Mouse (Mus musculus): Measurements from ENCODE around the gene Mapt. TPM values are rescaled to one million over a fixed set of nuclear protein-coding genes. Genes with fewer than 3 reads are reported as not detected.

Gene Mapt
- polyA plus RNA-seq, 1 experiment from 2014 or later, result 10.5 TPM

GRCm38 (mm10) chr11:104297671-104298070 is 66.5 kb downstream of the Mapt start:
- Histone ChIP-seq H3K27me3 (no peaks in the 10 kb centered on the region), H3K27ac (replicated peaks) (no peak overlapping the region), H3K4me2 (replicated peaks) (no peak overlapping the region), H3K9me3 (replicated peaks) (no peaks in the 10 kb centered on the region), H3K36me3 (no peaks in the 10 kb centered on the region), H3K9ac (no peak overlapping the region), H3K4me3 (replicated peaks) (no peak overlapping the region), H3K4me1 (peaks cover 20% of the 10 kb centered on the region)
- WGBS, result 79% methylated on average over 3 of the region's 3 CpGs
- no peak for ATAC-seq (ENCODE audit: insufficient number of reproducible peaks, low FRiP score, low TSS enrichment, low read depth)

GRCm38 (mm10) chr11:104302628-104303027 is 71.4 kb downstream of the Mapt start:
- Histone ChIP-seq H3K36me3 (no peaks in the 10 kb centered on the region), H3K27ac (replicated peaks) (peak overlapping the region; percentile 22; the same call in 1 of the 2 replicates), H3K27me3 (no peaks in the 10 kb centered on the region), H3K9me3 (replicated peaks) (no peaks in the 10 kb centered on the region), H3K9ac (no peak overlapping the region), H3K4me2 (replicated peaks) (peak overlapping the region; percentile 28; the same call in 1 of the 2 replicates), H3K4me1 (peaks cover 27% of the 10 kb centered on the region), H3K4me3 (replicated peaks) (no peak overlapping the region)
- no peak for ATAC-seq (ENCODE audit: insufficient number of reproducible peaks, low FRiP score, low TSS enrichment, low read depth)
- WGBS, result 23% methylated on average over 12 of the region's 12 CpGs

- peaks cover 27% of the 10 kb centered on the region for H3K4me1 ChIP-seq
- no peaks in the 10 kb centered on the region for H3K27me3 ChIP-seq
- H3K36me3 ChIP-seq, result no peaks in the 10 kb centered on the region
- H3K9ac ChIP-seq, result no peak overlapping the region
- WGBS, result 21% methylated on average over 8 of the region's 8 CpGs
- no peak for ATAC-seq (ENCODE audit: insufficient number of reproducible peaks, low FRiP score, low TSS enrichment, low read depth)
- no peak overlapping the region for H3K4me2 ChIP-seq (replicated peaks)
- no peaks in the 10 kb centered on the region for H3K9me3 ChIP-seq (replicated peaks)
- no peak overlapping the region for H3K27ac ChIP-seq (replicated peaks)
- no peak overlapping the region for H3K4me3 ChIP-seq (replicated peaks)
Measured at GRCm38 (mm10) chr11:104303088-104303960, 72.1 kb downstream of the Mapt start.

- no peak overlapping the region for H3K4me3 ChIP-seq (replicated peaks)
- 0 out of 2 replicates have a peak, but pooled peaks cover 6% of the 10 kb centered on the region for H3K27me3 ChIP-seq
- H3K4me1 ChIP-seq, result peaks cover 28% of the 10 kb centered on the region
- H3K36me3 ChIP-seq, result no peaks in the 10 kb centered on the region
- no peak for ATAC-seq (ENCODE audit: insufficient number of reproducible peaks, low FRiP score, low TSS enrichment, low read depth)
- H3K9me3 ChIP-seq (replicated peaks), result no peaks in the 10 kb centered on the region
- no peak overlapping the region for H3K4me2 ChIP-seq (replicated peaks)
- no peak overlapping the region for H3K27ac ChIP-seq (replicated peaks)
- no peak overlapping the region for H3K9ac ChIP-seq
- 88% methylated on average over 7 of the region's 7 CpGs for WGBS
Measured at GRCm38 (mm10) chr11:104305711-104306110, 74.5 kb downstream of the Mapt start.

- ATAC-seq (ENCODE audit: insufficient number of reproducible peaks, low FRiP score, low TSS enrichment, low read depth), result no peak
- Histone ChIP-seq H3K27ac (replicated peaks) (no peak overlapping the region), H3K4me1 (peaks cover 28% of the 10 kb centered on the region), H3K27me3 (0 out of 2 replicates have a peak, but pooled peaks cover 6% of the 10 kb centered on the region), H3K4me3 (replicated peaks) (no peak overlapping the region), H3K9me3 (replicated peaks) (no peaks in the 10 kb centered on the region), H3K4me2 (replicated peaks) (no peak overlapping the region), H3K36me3 (no peaks in the 10 kb centered on the region), H3K9ac (no peak overlapping the region)
- 88% methylated on average over 13 of the region's 13 CpGs for whole genome bisulfite sequencing
Measured at GRCm38 (mm10) chr11:104306483-104306882, 75.3 kb downstream of the Mapt start.

GRCm38 (mm10) chr11:104307136-104307535 is 75.9 kb downstream of the Mapt start:
- H3K27ac ChIP-seq (replicated peaks), result no peak overlapping the region
- H3K9ac ChIP-seq, result no peak overlapping the region
- H3K36me3 ChIP-seq, result no peaks in the 10 kb centered on the region
- no peaks in the 10 kb centered on the region for H3K9me3 ChIP-seq (replicated peaks)
- 66% methylated on average over 4 of the region's 4 CpGs for WGBS
- H3K4me1 ChIP-seq, result peaks cover 23% of the 10 kb centered on the region
- H3K4me3 ChIP-seq (replicated peaks), result no peak overlapping the region
- H3K4me2 ChIP-seq (replicated peaks), result no peak overlapping the region
- 0 out of 2 replicates have a peak, but pooled peaks cover 6% of the 10 kb centered on the region for H3K27me3 ChIP-seq
- ATAC-seq (ENCODE audit: insufficient number of reproducible peaks, low FRiP score, low TSS enrichment, low read depth), result no peak

- Histone ChIP-seq H3K4me2 (replicated peaks) (peak overlapping the region; percentile 40), H3K4me3 (replicated peaks) (peak overlapping the region; percentile 22), H3K27ac (replicated peaks) (no peak overlapping the region), H3K27me3 (0 out of 2 replicates have a peak, but pooled peaks cover 6% of the 10 kb centered on the region), H3K4me1 (peaks cover 11% of the 10 kb centered on the region; the same call in 1 of the 2 replicates), H3K36me3 (no peaks in the 10 kb centered on the region), H3K9me3 (replicated peaks) (no peaks in the 10 kb centered on the region), H3K9ac (no peak overlapping the region)
- ATAC-seq (ENCODE audit: insufficient number of reproducible peaks, low FRiP score, low TSS enrichment, low read depth), result no peak
- 29% methylated on average over 12 of the region's 12 CpGs for whole genome bisulfite sequencing
Measured at GRCm38 (mm10) chr11:104309377-104310225, 78.4 kb downstream of the Mapt start.

GRCm38 (mm10) chr11:104310226-104310887 is 79.2 kb downstream of the Mapt start:
- 12% methylated on average over 23 of the region's 23 CpGs for WGBS
- H3K9me3 ChIP-seq (replicated peaks), result no peaks in the 10 kb centered on the region
- H3K4me1 ChIP-seq, result peaks cover 11% of the 10 kb centered on the region; the same call in 1 of the 2 replicates
- peak overlapping the region; percentile 40 for H3K4me2 ChIP-seq (replicated peaks)
- 0 out of 2 replicates have a peak, but pooled peaks cover 6% of the 10 kb centered on the region for H3K27me3 ChIP-seq
- H3K36me3 ChIP-seq, result no peaks in the 10 kb centered on the region
- H3K9ac ChIP-seq, result no peak overlapping the region
- peak overlapping the region; percentile 22 for H3K4me3 ChIP-seq (replicated peaks)
- no peak overlapping the region for H3K27ac ChIP-seq (replicated peaks)
- ATAC-seq (ENCODE audit: insufficient number of reproducible peaks, low FRiP score, low TSS enrichment, low read depth), result no peak

GRCm38 (mm10) chr11:104311643-104312042 is 80.5 kb downstream of the Mapt start:
- Histone ChIP-seq H3K9ac (no peak overlapping the region), H3K4me1 (peaks cover 11% of the 10 kb centered on the region; the same call in 1 of the 2 replicates), H3K4me2 (replicated peaks) (no peak overlapping the region), H3K9me3 (replicated peaks) (no peaks in the 10 kb centered on the region), H3K36me3 (no peaks in the 10 kb centered on the region), H3K27ac (replicated peaks) (no peak overlapping the region), H3K27me3 (0 out of 2 replicates have a peak, but pooled peaks cover 6% of the 10 kb centered on the region), H3K4me3 (replicated peaks) (no peak overlapping the region)
- no peak for ATAC-seq (ENCODE audit: insufficient number of reproducible peaks, low FRiP score, low TSS enrichment, low read depth)
- WGBS, result 67% methylated on average over 7 of the region's 7 CpGs

GRCm38 (mm10) chr11:104315703-104316102 is 84.5 kb downstream of the Mapt start:
- H3K4me3 ChIP-seq (replicated peaks), result no peak overlapping the region
- H3K4me2 ChIP-seq (replicated peaks), result no peak overlapping the region
- WGBS, result 3% methylated on average over 6 of the region's 6 CpGs
- no peak overlapping the region for H3K9ac ChIP-seq
- no peaks in the 10 kb centered on the region for H3K9me3 ChIP-seq (replicated peaks)
- peaks cover 9% of the 10 kb centered on the region for H3K4me1 ChIP-seq
- no peak overlapping the region for H3K27ac ChIP-seq (replicated peaks)
- ATAC-seq (ENCODE audit: insufficient number of reproducible peaks, low FRiP score, low TSS enrichment, low read depth), result no peak
- H3K36me3 ChIP-seq, result no peaks in the 10 kb centered on the region
- no peaks in the 10 kb centered on the region for H3K27me3 ChIP-seq
